Mouse (Mus musculus): Measurements from ENCODE around the gene Commd7.

DNA sequence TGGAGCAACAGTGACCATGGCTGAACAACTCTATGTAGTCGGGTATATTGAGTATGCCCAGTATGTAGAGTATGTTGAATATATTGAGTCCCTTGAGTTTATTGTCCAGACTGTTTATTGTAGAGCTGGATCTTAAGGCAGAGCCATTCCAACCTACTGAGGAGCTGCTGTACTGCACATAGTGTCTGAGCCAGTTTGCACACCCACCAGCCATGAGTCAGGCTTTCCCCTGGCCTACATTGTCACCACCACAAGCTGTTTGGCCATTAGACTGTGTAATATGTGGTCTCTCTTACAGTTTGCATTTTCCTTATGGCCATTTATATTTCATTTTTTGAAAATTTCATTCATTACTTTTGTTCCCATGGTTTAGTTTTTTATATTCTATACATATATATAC is 47.4 kb upstream of the Commd7 start:
- TF ChIP-seq CTCF (IDR thresholded peaks at IDR 0.05; ENCODE audit: low read depth, low read length) (no peak), GATA1 (IDR thresholded peaks at IDR 0.05; ENCODE audit: borderline replicate concordance, low read length) (no peak), TAL1 (conservative IDR thresholded peaks at IDR 0.05; ENCODE audit: low read depth, low read length) (no peak)

Data from G1E (cell line).